Mouse (Mus musculus) cerebellum, adult 9-11 months (tissue): Measurements from ENCODE around the gene Kcna3.
A peak's percentile ranks its signal among the peaks of the same experiment; 100 is the strongest.

Experiments used
- DNase-seq: peaks from one replicate; pipeline ENCODE4 v3.0.0; 2022

Gene Kcna3

DNA sequence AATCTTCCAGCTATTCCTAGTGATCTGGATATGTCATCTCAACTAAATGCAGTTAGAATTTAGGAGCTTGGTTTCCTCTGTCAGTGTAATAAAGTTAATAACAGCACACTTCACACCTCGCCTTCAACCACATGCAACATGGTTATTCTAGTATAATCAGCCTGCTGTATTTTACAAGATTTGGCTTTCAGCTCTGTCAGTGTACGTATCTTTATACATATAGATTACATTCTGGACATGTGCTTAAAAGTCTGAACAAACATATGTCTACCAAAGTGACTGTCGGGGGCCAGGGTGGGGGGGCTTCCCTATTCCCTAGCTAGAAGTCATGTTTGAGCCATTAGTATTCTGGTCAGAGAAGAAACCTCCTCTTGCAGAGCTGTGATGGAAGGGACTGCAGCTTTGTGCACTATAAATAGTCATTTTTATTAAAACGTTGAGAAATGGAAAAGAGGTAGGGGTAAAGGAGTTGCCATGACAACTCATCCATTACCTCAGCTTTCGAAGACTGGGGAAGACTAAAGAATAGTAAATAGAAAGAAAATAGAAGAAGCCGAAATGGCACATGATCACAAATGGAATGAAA, 29.6 kb downstream of the Kcna3 start:
- DNase-seq = no peak

DNA sequence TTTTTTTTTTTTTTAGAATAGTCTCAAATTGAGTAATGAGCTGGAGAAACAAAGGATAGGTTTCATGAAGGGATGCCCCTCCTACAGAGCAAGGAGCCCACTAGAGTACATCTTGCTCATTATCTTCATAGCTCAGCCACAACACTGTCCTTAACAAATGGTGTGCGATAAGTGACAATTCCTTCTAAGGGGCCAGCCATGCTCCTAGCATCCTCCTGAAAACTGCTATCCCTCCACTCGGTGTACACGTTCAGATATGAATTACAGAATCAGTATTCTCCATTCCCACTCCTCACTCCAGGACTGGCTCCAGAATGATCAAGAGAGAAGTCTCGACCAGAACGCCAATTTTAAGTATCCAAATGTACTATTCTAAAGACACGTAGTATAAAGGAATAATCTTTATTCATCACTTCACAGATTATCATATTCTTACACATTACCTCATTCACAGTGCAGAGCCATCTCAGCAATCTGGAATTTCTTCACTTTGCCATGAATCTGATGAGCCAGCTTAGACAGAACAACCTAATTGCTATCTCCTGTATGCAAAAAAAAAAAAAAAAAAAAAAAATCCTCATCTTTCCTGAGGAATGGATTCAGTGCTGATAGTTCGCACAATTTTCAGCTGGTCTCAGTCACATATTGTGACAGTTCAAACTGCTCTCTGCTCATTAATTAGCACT, 30.3 kb downstream of the Kcna3 start:
- DNase-seq = no peak

DNA sequence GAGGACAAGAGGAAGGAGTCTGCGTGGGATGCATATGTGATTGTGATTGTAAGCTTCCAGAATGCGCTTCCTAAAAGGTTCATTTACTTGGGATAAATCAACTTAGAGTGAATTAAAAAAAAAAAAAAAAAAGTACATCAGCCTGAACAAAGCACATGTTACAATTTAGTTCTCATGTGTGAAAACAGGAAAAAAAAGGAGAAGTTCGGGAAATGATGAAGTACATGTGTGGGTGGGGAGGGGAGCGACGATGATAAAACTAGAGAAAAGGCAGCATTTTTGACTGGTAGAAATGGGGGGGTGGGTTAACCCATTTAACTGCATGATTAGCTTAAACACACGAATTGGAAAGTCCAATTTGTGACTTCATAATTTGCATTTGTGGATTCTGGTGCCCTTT, 31.3 kb downstream of the Kcna3 start:
- DNase-seq = no peak

DNA sequence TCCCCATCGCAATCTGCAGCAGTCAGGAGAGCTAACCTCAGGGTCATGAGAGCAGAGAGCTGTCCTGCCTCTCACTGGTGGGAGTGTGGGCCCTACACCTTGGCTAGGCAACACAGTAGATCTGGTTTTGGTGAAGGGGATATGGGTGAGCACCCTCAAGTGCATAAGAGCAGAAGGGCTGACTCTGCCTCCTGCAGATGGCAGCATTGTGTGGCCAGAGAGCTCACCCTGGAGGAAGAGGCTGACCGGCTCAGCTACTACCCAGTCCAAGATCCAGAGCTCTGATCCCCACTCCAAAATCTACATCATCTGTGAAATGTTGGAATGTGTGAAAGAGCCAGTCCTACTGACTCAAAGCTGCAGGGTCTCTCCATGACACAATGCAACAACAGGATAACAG, 37.9 kb downstream of the Kcna3 start:
- DNase-seq = no peak

DNA sequence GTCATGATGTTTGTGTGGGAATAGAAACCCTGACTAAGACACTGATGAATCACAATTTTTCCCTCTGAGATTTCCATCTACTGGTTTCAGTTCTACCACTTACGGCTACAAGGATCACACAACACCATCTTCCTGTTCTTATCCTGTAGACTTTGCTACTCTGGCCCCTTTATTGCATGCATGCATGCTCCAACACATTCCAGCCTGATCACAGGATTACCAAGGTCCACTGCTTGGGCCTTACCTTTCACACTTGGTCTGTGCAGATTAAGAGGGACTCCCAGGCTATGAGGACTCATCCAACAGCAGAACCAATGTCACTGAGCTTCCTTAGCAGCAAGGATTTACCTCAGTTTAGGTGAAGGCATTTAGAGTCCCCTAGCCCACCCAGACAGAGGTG, 39.7 kb downstream of the Kcna3 start:
- DNase-seq = no peak

DNA sequence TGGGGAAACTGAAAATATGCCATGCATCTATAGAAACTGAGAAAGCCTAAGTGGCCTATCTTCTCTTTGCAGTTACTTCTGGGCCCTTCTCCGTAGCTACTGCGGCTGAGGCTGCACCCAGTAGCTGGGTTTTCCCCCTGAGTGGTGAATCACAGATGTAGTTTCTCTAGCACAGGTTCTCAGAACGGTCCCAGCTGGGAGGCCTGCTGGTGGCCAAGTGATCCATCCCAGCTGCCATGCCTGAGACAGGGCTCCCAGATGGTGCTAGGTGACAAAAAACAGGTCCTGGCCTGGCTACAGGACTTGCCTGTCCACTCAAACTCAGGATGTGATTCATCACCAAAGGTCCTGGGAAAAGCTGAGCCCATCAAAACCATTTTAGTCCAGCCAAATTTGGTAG, 40.7 kb downstream of the Kcna3 start:
- DNase-seq = no peak

DNA sequence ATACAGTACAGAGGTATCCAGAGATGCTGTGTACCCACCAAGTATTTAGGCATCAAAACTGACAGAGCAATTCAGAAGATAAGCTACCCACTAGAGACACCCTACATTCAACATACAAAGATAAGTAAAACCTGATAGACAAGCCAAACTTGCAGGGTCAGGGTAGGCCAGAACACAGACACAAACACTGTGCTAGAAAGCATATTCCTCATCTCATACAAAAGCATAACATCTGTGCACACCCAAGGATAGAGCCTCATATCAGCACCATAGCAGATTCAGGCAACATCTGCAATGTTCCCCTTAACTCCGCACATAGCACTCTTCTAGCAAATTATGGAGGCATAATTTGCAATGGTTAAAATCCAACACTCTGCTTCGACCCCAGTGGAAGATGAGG, 41.1 kb downstream of the Kcna3 start:
- no peak for DNase-seq

DNA sequence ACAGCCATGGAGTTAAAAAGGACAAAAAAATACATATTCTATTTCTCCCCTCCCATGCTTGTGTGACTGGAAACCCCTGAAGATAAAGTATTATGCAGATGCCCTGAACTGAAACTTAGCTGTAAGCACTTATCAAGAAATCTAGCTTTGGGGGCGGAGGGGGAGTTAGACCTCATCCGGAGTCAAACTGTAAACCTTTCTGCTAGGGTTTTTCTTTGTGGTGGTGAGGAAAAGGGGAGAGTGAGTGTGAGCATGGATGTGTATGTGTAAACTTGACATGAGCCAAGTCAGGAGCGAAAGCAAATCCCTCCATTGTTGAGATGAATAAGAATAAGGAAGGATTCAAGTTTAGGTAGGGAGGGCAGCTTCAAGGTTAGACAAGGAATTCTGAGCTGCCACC, 44.8 kb downstream of the Kcna3 start:
- no peak for DNase-seq

DNA sequence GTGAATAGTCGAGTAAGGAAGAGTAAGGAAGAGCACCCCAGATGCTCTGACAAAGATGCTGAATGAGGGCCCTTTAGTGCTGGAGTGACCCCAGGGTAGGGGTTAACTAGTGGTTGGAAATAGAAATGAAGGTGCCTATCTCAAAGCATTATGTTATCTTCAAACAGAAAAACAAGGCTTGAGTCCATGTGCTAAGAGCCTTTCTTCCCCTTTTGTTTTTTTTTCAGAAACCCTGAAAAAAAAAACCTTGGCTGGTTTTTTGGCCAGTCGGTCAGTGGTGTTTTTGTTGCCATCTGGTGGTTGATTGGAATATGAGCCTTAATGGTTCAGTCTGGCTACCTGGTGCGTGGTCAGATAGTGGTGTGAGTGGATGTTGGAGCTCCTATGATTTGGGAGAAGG, 45.3 kb downstream of the Kcna3 start:
- peak; percentile 27 for DNase-seq

DNA sequence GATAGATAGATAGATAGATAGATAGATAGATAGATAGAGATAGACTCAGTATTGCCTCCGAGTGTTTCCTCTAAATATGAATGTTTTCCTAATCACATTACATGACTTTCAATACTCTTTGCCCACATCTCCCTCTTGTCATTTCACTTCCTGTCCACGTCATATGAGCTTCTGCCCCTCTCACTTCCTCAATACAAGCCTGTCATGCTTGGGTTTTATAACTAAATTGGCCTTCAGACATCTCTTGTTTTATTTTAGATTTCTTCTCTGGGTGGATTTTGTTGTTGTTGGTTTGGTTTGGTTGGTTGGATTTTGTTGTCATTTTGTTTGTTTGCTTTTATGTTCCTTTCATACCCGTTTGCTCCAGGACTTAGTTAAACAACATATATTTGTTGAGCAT, 48.6 kb downstream of the Kcna3 start:
- DNase-seq = no peak

DNA sequence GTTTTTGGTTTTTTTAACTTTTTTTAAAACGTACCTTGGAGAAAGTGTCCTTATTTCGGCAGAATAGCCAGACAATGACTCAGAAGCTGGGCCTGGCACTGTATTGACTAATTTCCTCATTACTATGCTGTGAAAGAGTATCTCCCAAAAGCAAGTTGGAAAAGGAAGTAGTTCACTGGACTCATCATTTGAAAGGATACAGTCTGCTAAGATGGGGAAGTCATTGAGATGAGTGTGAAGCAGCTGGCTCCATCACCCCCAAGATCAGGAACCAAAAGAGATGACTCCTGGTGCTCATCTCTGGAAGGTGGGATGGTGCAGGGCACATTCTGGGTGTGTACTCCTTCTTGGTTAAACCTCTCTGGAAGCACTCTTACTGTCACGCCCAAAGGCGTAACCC, 51.4 kb downstream of the Kcna3 start:
- no peak for DNase-seq
